Mouse (Mus musculus): ENCODE measurements around the gene Nol9.

- TF ChIP-seq CTCF (conservative IDR thresholded peaks at IDR 0.05; ENCODE audit: insufficient read depth, insufficient read length, low read depth, low read length): no peak
- no peak for TF ChIP-seq POLR2A (IDR thresholded peaks at IDR 0.05; ENCODE audit: low read depth, low read length)
These were observed 59.0 kb downstream of the Nol9 start for GRCm38 (mm10) chr4:152097911-152098799.
